Mouse (Mus musculus) heart, adult 8-10 months (tissue): Measurements from ENCODE around the gene Haus6. TPM values are rescaled to one million over a fixed set of nuclear protein-coding genes. Genes with fewer than 3 reads are reported as not detected.
A peak's percentile ranks its signal among the peaks of the same experiment; 100 is the strongest.
"Not testable (repeated sequence)": the region's sequence is repeated elsewhere in the genome, so short reads cannot be mapped to it uniquely, and the experiment has no call there.

Experiments used
- DNase-seq: peaks from one replicate; pipeline ENCODE4 v3.0.0; 2022; ENCODE audit warnings: low spot score
- total RNA-seq, 4 experiments: library from RNA; stranded (reverse); gene quantifications; 2 replicates each; pipeline ENCODE4 v1.2.4; 2022

Gene Haus6
- 1 to 10 TPM; 4.4 to 6.7 (median 4.6) TPM for total RNA-seq

- DNase-seq = peak; percentile 95
Observed at GRCm38 (mm10) chr4:86611524-86612288, at the start of gene Haus6. Gene Haus6, minus strand, starts transcription at chr4:86612055.

GRCm38 (mm10) chr4:86657176-86657575, 45.3 kb upstream of the Haus6 start:
- DNase-seq = peak; percentile 50

- not testable (repeated sequence) for DNase-seq
Observed at GRCm38 (mm10) chr4:86656410-86656809, 44.6 kb upstream of the Haus6 start.

- DNase-seq = peak; percentile 44
Observed at GRCm38 (mm10) chr4:86651686-86652384, 40.0 kb upstream of the Haus6 start.

GRCm38 (mm10) chr4:86648394-86648793, 36.5 kb upstream of the Haus6 start:
- DNase-seq = not testable (repeated sequence)

DNA sequence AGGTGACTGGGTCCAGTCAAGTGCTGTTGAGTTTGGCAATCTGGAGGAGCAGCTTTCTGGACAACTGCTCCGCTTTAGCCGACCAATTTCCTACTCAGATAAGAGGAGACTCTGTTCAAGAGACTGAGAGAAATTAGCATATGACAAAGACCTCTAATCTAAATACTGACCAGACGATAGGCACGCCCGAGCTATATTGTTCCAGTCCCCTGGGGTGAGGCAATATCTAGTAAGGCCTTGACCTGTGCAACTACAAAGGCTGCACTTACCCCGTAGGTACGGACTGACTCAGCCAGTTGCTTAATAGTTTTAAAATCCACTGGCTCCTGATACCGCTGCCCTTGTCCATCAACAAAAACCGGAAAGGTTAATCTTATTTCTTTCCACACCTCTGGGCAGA, 25.7 kb upstream of the Haus6 start:
- DNase-seq = not testable (repeated sequence)

- not testable (repeated sequence) for DNase-seq
Observed at GRCm38 (mm10) chr4:86634873-86635272, 23.0 kb upstream of the Haus6 start.

GRCm38 (mm10) chr4:86634312-86634711, 22.5 kb upstream of the Haus6 start:
- not testable (repeated sequence) for DNase-seq

GRCm38 (mm10) chr4:86632556-86632955, 20.7 kb upstream of the Haus6 start:
- not testable (repeated sequence) for DNase-seq

- DNase-seq = no peak
Observed at GRCm38 (mm10) chr4:86631831-86632230, 20.0 kb upstream of the Haus6 start.

DNA sequence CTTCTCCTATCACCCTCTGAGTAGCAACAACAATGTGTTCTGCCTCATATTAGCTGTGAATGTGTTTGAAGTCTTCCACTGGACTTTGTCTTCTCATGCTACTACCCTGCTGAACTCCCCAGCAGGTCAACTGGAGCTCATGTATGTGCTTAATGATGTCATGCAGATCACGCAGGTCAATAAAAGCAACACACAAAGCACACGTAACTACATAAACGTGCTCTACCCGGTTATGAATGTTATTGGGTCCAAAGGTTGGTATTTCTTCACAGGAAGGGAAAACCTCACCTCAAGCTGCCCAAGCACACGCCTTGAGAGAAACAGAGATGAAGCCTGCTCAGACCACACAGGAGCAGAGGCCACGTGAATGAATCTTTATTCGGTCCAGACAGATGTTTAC, 14.6 kb upstream of the Haus6 start:
- not testable (repeated sequence) for DNase-seq

- no peak for DNase-seq
Observed at GRCm38 (mm10) chr4:86625463-86625862, 13.6 kb upstream of the Haus6 start.

- DNase-seq = not testable (repeated sequence)
Observed at GRCm38 (mm10) chr4:86622532-86622931, 10.7 kb upstream of the Haus6 start.

- no peak for DNase-seq
Observed at GRCm38 (mm10) chr4:86622116-86622515, 10.3 kb upstream of the Haus6 start.

GRCm38 (mm10) chr4:86620506-86620905, 8.7 kb upstream of the Haus6 start:
- DNase-seq = no peak

DNA sequence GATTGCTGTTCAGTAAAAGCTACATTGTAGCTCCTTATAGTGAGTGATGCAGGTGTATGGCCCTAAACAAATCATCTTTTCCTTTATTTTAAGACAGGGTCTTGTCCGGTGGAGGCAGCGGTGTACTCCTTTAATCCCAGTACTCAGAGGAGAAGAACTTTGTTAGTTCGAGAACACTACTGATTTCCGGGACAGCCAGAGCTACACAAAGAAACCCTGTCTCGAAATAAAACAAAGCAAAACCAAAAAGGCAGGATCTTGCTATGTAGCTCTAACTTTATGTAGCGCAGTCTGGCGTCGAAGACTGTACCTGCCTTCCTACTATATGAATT, 400 bp upstream of the Haus6 start:
- no peak for DNase-seq

- DNase-seq = no peak
Observed at GRCm38 (mm10) chr4:86591304-86591703, 20.6 kb downstream of the Haus6 start.

DNA sequence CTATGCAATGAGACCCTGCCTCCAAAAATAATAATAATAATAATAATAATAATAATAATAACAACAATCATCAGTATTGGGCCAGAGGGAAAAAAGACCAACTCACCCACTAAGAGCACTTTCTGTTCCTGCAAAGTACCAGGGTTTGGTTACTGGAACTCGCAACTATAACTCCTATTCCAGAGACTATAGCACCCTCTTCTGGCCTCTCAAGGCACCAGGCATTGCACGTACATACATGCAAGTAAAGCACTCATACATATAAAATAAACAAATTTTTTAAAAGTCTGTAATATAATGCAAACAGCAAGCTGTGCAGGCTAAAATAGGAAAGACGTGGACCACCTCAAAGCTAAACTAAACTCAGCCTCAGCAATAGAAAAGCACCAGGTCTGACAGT, 23.6 kb downstream of the Haus6 start:
- no peak for DNase-seq

- no peak for DNase-seq
Observed at GRCm38 (mm10) chr4:86580591-86580990, 31.3 kb downstream of the Haus6 start.

DNA sequence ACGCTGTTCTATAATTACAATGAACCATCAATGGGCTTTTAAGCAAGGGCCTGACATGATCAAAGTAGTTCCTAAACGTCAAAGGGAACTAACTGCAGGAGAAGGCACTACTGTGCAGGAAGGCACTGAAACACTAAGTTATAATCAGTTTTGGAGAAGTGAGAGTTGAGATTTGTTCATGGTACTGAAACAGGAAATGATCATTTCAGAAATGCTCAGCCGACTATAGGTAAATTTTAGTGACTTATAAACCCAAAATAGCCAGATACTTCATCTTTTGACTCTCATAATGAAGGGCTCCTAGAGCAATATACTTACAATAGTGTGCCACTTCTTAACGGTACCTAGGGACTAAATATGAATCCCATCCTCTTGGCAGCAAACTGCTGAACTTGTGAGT, 31.8 kb downstream of the Haus6 start:
- no peak for DNase-seq

- no peak for DNase-seq
Observed at GRCm38 (mm10) chr4:86576630-86577225, 35.1 kb downstream of the Haus6 start.

- DNase-seq = peak; percentile 6
Observed at GRCm38 (mm10) chr4:86576120-86576541, 35.7 kb downstream of the Haus6 start.
